Mouse (Mus musculus) kidney, embryonic 14.5 days (tissue): Measurements from ENCODE around the gene Tmeff2. TPM values are rescaled to one million over a fixed set of nuclear protein-coding genes. Genes with fewer than 3 reads are reported as not detected.

Experiments used
- ATAC-seq: fragments of 200-750 bp; cut with Nextera tagmentation; 2 replicates; pipeline ENCODE4 v1.8.0; 2017; ENCODE audit warnings: moderate number of reproducible peaks, mild to moderate bottlenecking, moderate TSS enrichment, moderate library complexity; ENCODE audit not compliant: low FRiP score, low TSS enrichment
- H3K27ac ChIP-seq: fragments of 300-500 bp; sonication (generic); 2 replicates; pipeline ENCODE4 v1.5.1; 2014; ENCODE audit warnings: low read depth, mild to moderate bottlenecking, low read length, moderate library complexity, mixed read lengths
- H3K27me3 ChIP-seq: fragments of 300-500 bp; sonication (generic); 2 replicates; pipeline ENCODE4 v1.6.1; 2014; ENCODE audit warnings: mild to moderate bottlenecking, low read length; ENCODE audit not compliant: control insufficient read depth, insufficient read depth
- H3K36me3 ChIP-seq: fragments of 300-500 bp; sonication (generic); 2 replicates; pipeline ENCODE4 v1.6.1; 2014; ENCODE audit warnings: low read length, mixed read lengths; ENCODE audit not compliant: control insufficient read depth, insufficient read depth
- H3K4me1 ChIP-seq: fragments of 300-500 bp; sonication (generic); 2 replicates; pipeline ENCODE4 v1.6.1; 2014; ENCODE audit warnings: low read length, mixed read lengths; ENCODE audit not compliant: control insufficient read depth, insufficient read depth
- H3K4me2 ChIP-seq: fragments of 300-500 bp; sonication (generic); replicated peaks from 2 replicates; pipeline ENCODE4 v1.6.1; 2014; ENCODE audit warnings: low read depth, mild to moderate bottlenecking, low read length
- H3K4me3 ChIP-seq: fragments of 300-500 bp; sonication (generic); 2 replicates; pipeline ENCODE4 v1.5.1; 2014; ENCODE audit warnings: mild to moderate bottlenecking, low read length
- H3K9ac ChIP-seq: fragments of 300-500 bp; sonication (generic); 2 replicates; pipeline ENCODE4 v1.6.1; 2014; ENCODE audit warnings: low read depth, mild to moderate bottlenecking, low read length, moderate library complexity
- H3K9me3 ChIP-seq: fragments of 300-500 bp; sonication (generic); 2 replicates; pipeline ENCODE4 v1.6.1; 2016; ENCODE audit warnings: low read length; ENCODE audit not compliant: control insufficient read depth
- WGBS: fragments of 180-500 bp; shearing (Covaris S2); extraction: QIAGEN DNeasy Blood & Tissue Kit; methylation state at CpG from one replicate; pipeline ENCODE4 v1.1.7; 2014; 5-methylcytosine and 5-hydroxymethylcytosine counted together
- polyA plus RNA-seq: library from polyadenylated mRNA; unstranded; fragments of >200 nt; fragmentation: Nextera tagmentation; extraction: Ambion mirVana; gene quantifications from 2 replicates; pipeline ENCODE4 v1.2.1, GENCODE M21; 2014

The Tmeff2 gene
- polyA plus RNA-seq, 1 experiment from 2014 or later, result 3.2 TPM

- Histone ChIP-seq H3K36me3 (no peaks in the 10 kb centered on the region), H3K9me3 (no peaks in the 10 kb centered on the region), H3K4me2 (no peak overlapping the region), H3K4me3 (no peak overlapping the region), H3K27me3 (no peaks in the 10 kb centered on the region), H3K9ac (no peak overlapping the region), H3K4me1 (no peaks in the 10 kb centered on the region), H3K27ac (no peak overlapping the region)
- no peak for ATAC-seq
- 93% methylated on average over 5 of the region's 5 CpGs for WGBS
Observed at GRCm38 (mm10) chr1:51115761-51116160, 215.3 kb downstream of the Tmeff2 start.

DNA sequence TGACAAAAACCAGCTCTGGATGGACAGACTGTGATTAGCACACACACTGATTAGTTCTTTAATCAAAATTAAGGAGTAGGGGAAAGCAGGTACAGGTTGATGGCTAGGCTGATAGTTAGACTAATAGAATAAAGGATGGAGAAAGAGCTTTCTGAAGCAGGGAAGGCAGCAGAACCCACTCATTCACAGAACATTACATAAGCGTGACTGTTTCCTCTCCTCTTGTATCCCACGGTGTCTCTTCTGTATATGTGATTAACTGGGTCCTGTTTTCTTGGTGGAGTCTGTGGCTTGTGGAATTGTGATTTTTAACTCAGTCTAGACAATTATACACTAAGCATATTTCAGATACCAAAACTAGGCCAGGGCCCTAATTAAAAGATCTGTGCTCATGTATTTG is 217.4 kb downstream of the Tmeff2 start:
- ATAC-seq, result no peak
- no peak overlapping the region for H3K27ac ChIP-seq
- 98% methylated on average over 2 of the region's 2 CpGs for WGBS
- no peaks in the 10 kb centered on the region for H3K36me3 ChIP-seq
- no peaks in the 10 kb centered on the region for H3K4me1 ChIP-seq
- H3K4me2 ChIP-seq, result no peak overlapping the region
- no peak overlapping the region for H3K9ac ChIP-seq
- no peaks in the 10 kb centered on the region for H3K9me3 ChIP-seq
- no peaks in the 10 kb centered on the region for H3K27me3 ChIP-seq
- no peak overlapping the region for H3K4me3 ChIP-seq

DNA sequence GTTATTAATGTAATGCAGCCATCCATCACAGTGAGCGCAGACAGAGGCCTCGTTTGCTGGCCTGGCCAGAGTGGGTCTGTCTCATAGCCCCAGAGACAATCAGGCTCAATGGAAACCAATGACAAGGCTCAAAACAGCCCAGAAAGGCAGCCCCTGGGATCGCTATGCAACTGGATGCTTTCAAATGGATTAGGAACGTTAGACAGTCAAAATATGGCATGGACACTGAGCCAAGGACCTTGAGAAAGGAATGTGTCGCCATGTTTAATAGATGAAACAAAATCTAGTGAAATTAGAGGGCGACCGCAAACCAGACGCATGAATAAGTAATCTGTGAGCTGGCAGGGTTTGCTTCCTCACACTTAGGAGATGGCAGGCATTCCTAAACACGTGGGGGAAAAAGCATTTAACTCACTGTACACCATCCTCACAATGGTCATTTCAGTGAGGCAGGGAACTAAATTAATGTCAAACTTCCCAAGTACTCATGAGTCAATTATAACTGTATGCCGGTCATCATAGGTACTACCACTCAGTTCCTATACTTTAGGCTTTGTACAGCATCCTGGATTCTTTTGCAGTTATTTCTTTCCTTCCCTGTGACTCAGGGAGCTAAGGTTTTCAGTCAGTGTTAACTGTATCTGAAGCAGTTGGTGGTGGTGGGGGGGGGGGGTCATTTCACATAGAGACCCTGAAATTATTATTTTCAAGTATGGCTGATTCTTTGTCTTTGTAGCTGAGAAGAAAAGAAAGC is 225.4 kb downstream of the Tmeff2 start:
- Histone ChIP-seq H3K4me2 (no peak overlapping the region), H3K36me3 (no peaks in the 10 kb centered on the region), H3K4me1 (no peaks in the 10 kb centered on the region), H3K27me3 (no peaks in the 10 kb centered on the region), H3K9ac (no peak overlapping the region), H3K27ac (no peak overlapping the region), H3K9me3 (no peaks in the 10 kb centered on the region), H3K4me3 (no peak overlapping the region)
- 81% methylated on average over 10 of the region's 10 CpGs for WGBS
- ATAC-seq, result no peak

DNA sequence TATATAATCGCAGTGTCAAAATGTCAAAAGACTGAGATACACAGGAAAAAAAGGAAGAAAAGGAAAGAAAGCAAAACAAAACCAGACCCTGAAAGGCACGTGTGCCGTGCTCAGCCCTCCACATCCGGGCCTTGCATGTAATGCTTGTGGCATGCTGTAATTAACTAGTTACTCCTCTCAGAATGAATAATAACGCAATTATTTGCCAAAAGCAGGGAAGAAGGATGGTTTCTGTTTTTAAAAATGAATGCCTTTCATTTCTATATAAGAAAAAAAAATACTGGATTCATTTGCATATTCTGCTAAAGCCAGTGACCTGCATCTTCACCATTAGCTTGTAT is 225.9 kb downstream of the Tmeff2 start:
- WGBS, result 73% methylated on average over 5 of the region's 5 CpGs
- H3K27me3 ChIP-seq, result no peaks in the 10 kb centered on the region
- no peak overlapping the region for H3K27ac ChIP-seq
- H3K4me3 ChIP-seq, result no peak overlapping the region
- H3K36me3 ChIP-seq, result no peaks in the 10 kb centered on the region
- no peaks in the 10 kb centered on the region for H3K4me1 ChIP-seq
- H3K4me2 ChIP-seq, result no peak overlapping the region
- H3K9me3 ChIP-seq, result no peaks in the 10 kb centered on the region
- ATAC-seq, result no peak
- no peak overlapping the region for H3K9ac ChIP-seq

GRCm38 (mm10) chr1:51136792-51137191 is 236.3 kb downstream of the Tmeff2 start:
- Histone ChIP-seq H3K27ac (no peak overlapping the region), H3K36me3 (no peaks in the 10 kb centered on the region), H3K4me2 (no peak overlapping the region), H3K9ac (no peak overlapping the region), H3K4me1 (0 out of 2 replicates have a peak, but pooled peaks cover 5% of the 10 kb centered on the region), H3K27me3 (no peaks in the 10 kb centered on the region), H3K9me3 (no peaks in the 10 kb centered on the region), H3K4me3 (no peak overlapping the region)
- no peak for ATAC-seq
- WGBS, result 24% methylated on average over 2 of the region's 2 CpGs

DNA sequence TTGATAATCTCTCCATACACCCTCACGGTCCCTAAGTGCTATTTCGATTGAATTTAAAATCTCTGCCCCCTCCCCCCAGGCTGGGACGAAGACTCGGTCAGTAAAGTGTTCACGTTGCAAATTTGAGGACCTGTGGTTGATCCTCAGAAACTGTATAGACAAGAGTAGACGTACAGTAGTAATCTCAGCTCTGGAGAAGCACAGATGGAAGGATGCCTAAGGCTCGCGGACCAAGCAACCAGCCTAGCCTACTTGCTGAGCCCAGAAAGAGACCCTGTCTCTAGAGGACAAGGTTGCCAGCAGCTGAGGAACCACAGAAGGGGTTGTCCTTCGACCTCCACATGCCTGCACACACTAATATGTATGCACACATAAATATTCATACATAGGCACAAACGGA is 239.2 kb downstream of the Tmeff2 start:
- Histone ChIP-seq H3K9me3 (no peaks in the 10 kb centered on the region), H3K4me3 (no peak overlapping the region), H3K4me1 (0 out of 2 replicates have a peak, but pooled peaks cover 5% of the 10 kb centered on the region), H3K27me3 (no peaks in the 10 kb centered on the region), H3K36me3 (no peaks in the 10 kb centered on the region), H3K27ac (no peak overlapping the region), H3K9ac (no peak overlapping the region), H3K4me2 (no peak overlapping the region)
- WGBS, result 92% methylated on average over 10 of the region's 10 CpGs
- no peak for ATAC-seq

GRCm38 (mm10) chr1:51141381-51141780 is 240.9 kb downstream of the Tmeff2 start:
- H3K4me3 ChIP-seq, result no peak overlapping the region
- no peak overlapping the region for H3K9ac ChIP-seq
- no peak for ATAC-seq
- H3K4me1 ChIP-seq, result no peaks in the 10 kb centered on the region
- no peak overlapping the region for H3K4me2 ChIP-seq
- H3K27ac ChIP-seq, result no peak overlapping the region
- 90% methylated on average over 1 of the region's 1 CpGs for WGBS
- H3K36me3 ChIP-seq, result no peaks in the 10 kb centered on the region
- no peaks in the 10 kb centered on the region for H3K9me3 ChIP-seq
- no peaks in the 10 kb centered on the region for H3K27me3 ChIP-seq

DNA sequence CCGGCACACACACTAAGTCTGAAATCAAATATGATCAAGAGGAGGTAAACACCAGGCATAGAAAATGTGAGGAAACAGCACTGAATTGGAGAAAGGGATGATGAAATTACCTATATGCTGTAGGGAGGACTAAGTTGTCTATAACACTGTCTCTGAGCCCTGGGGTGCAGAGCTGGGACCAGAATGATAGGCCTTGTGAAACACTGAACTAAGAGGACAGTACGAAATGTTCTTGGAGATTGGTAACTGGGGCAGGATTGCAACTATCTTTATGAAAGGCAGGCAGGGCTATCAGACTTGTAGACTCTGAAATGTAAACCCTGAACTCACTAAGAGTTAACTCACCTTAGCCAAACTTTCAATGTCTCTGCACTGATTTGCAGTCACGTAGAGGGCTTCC is 242.3 kb downstream of the Tmeff2 start:
- H3K36me3 ChIP-seq, result no peaks in the 10 kb centered on the region
- no peak overlapping the region for H3K9ac ChIP-seq
- H3K4me3 ChIP-seq, result no peak overlapping the region
- H3K4me1 ChIP-seq, result no peaks in the 10 kb centered on the region
- H3K27ac ChIP-seq, result no peak overlapping the region
- H3K27me3 ChIP-seq, result no peaks in the 10 kb centered on the region
- H3K9me3 ChIP-seq, result no peaks in the 10 kb centered on the region
- 89% methylated on average over 3 of the region's 3 CpGs for WGBS
- no peak for ATAC-seq
- H3K4me2 ChIP-seq, result no peak overlapping the region

- ATAC-seq, result no peak
- no peak overlapping the region for H3K4me2 ChIP-seq
- H3K9ac ChIP-seq, result no peak overlapping the region
- H3K4me1 ChIP-seq, result 0 out of 2 replicates have a peak, but pooled peaks cover 7% of the 10 kb centered on the region
- 82% methylated on average over 4 of the region's 4 CpGs for WGBS
- no peak overlapping the region for H3K27ac ChIP-seq
- H3K36me3 ChIP-seq, result no peaks in the 10 kb centered on the region
- no peaks in the 10 kb centered on the region for H3K9me3 ChIP-seq
- no peaks in the 10 kb centered on the region for H3K27me3 ChIP-seq
- no peak overlapping the region for H3K4me3 ChIP-seq
Observed at GRCm38 (mm10) chr1:51145693-51146092, 245.2 kb downstream of the Tmeff2 start.
